Comparison of ENCODE assay signal across 8 mouse cellular contexts in genomic region chr7:75398904-75399724, GRCm38 (mm10). TPM values are rescaled to one million over a fixed set of nuclear protein-coding genes. Genes with fewer than 3 reads are reported as not detected.
DNase-seq lines count a peak whose midpoint lies in the region; ATAC-seq lines count a peak whose summit lies in the region.

No protein-coding gene starts in this region.

- no peak overlapping the region; the same call in 1 of the 2 replicates for H3K27ac ChIP-seq in kidney, embryonic 14.5 days (ENCODE audit: low read depth, low read length)
- no peak overlapping the region for H3K27ac ChIP-seq in liver, embryonic 12.5 days

- H3K36me3 ChIP-seq in kidney, embryonic 14.5 days (ENCODE audit: control insufficient read depth, insufficient read depth, low read length): no peaks in the 10 kb centered on the region
- no peaks in the 10 kb centered on the region for H3K36me3 ChIP-seq in liver, embryonic 12.5 days

- H3K4me3 ChIP-seq in kidney, embryonic 14.5 days (ENCODE audit: low read length): no peak overlapping the region
- no peak overlapping the region for H3K4me3 ChIP-seq in liver, embryonic 12.5 days

- 0 out of 2 replicates have a peak, but pooled peaks cover 8% of the 10 kb centered on the region for H3K4me1 ChIP-seq in kidney, embryonic 14.5 days (ENCODE audit: control insufficient read depth, insufficient read depth, low read length)
- no peaks in the 10 kb centered on the region for H3K4me1 ChIP-seq in liver, embryonic 12.5 days

- no peaks in the 10 kb centered on the region for H3K9me3 ChIP-seq in kidney, embryonic 14.5 days (ENCODE audit: control insufficient read depth, low read length)
- H3K9me3 ChIP-seq in liver, embryonic 12.5 days (replicated peaks): no peaks in the 10 kb centered on the region

- no peak overlapping the region for H3K9ac ChIP-seq in kidney, embryonic 14.5 days (ENCODE audit: low read depth, low read length)
- H3K9ac ChIP-seq in liver, embryonic 12.5 days: no peak overlapping the region

- no peaks in the 10 kb centered on the region for H3K27me3 ChIP-seq in kidney, embryonic 14.5 days (ENCODE audit: control insufficient read depth, insufficient read depth, low read length)
- H3K27me3 ChIP-seq in liver, embryonic 12.5 days (replicated peaks): no peaks in the 10 kb centered on the region

- peak; percentile 69 for DNase-seq in A20 (ENCODE audit: low read depth, low spot score)
- peak; percentile 45 for DNase-seq in MN1 (ENCODE audit: low spot score)
- DNase-seq in embryo, embryonic 10.5 days (ENCODE audit: low spot score): peak; percentile 84
- DNase-seq in heart, adult 8-10 months (ENCODE audit: low spot score): peak; percentile 85
- DNase-seq in ovary, postnatal 36 days (ENCODE audit: low spot score): peak; percentile 39
- DNase-seq in urinary bladder, postnatal 25 days (ENCODE audit: low spot score): peak; percentile 34

- WGBS in kidney, embryonic 14.5 days: 45% methylated on average over 7 of the region's 7 CpGs
- WGBS in liver, embryonic 12.5 days (ENCODE audit: insufficient replicate concordance): 39% methylated on average over 7 of the region's 7 CpGs

- peak; percentile 91 for ATAC-seq in kidney, embryonic 14.5 days (ENCODE audit: low FRiP score, low TSS enrichment)
- ATAC-seq in liver, embryonic 12.5 days: 0 out of 2 replicates have a peak, but pooled peaks have one; percentile 35

- no peak overlapping the region for H3K4me2 ChIP-seq in kidney, embryonic 14.5 days (replicated peaks; ENCODE audit: low read depth, low read length)
- no peak overlapping the region for H3K4me2 ChIP-seq in liver, embryonic 12.5 days

RNA-seq across cellular contexts. Expression of gene Akap13, which starts 56.2 kb away (rescaled TPM):
- total RNA-seq in heart, adult 8-10 months (2022): 10 to 100 TPM; 70.2 to 79.8 (median 75.9) TPM
- polyA plus RNA-seq in kidney, embryonic 14.5 days (2014; fragmentation: Nextera tagmentation; extraction: Ambion mirVana): 45.0 and 69.8 TPM in 2 replicates
- 35.2 and 37.9 TPM in 2 replicates for polyA plus RNA-seq in liver, embryonic 12.5 days (2016; fragmentation: Nextera tagmentation; extraction: Ambion mirVana)

Comparison
In these comparisons a context has a peak if more than half of its experiments do, and no peak if none do; other contexts are left out.
1. DNase-seq: peak in every context shown above with its lines; median percentile 85 in heart, adult 8-10 months; 84 in embryo, embryonic 10.5 days; 69 in A20; 45 in MN1; 39 in ovary, postnatal 36 days; 34 in urinary bladder, postnatal 25 days.